Mouse (Mus musculus): ENCODE data around the gene Slc44a3. TPM values are rescaled to one million over a fixed set of nuclear protein-coding genes. Genes with fewer than 3 reads are reported as not detected.

The Slc44a3 gene
- polyA plus RNA-seq, 1 experiment from 2014 or later, result 1.3 TPM

GRCm38 (mm10) chr3:121425861-121426620, 106.2 kb downstream of the Slc44a3 start, which contains the start of gene Cnn3:
Cnn3 (plus strand) TSS chr3:121426497.
- 1% methylated on average over 61 of the region's 66 CpGs for WGBS
- DNase-seq (ENCODE audit: low spot score), result peak; percentile 98
- Histone ChIP-seq H3K9me3 (no peaks in the 10 kb centered on the region), H3K4me1 (peaks cover 42% of the 10 kb centered on the region), H3K4me3 (peak within 1 kb of the TSS; percentile 73), H3K27me3 (ENCODE audit: insufficient read depth, poor library complexity, severe bottlenecking) (no peaks in the 10 kb centered on the region), H3K36me3 (no peaks in the 10 kb centered on the region), H3K27ac (peak within 1 kb of the TSS; percentile 94)

DNA sequence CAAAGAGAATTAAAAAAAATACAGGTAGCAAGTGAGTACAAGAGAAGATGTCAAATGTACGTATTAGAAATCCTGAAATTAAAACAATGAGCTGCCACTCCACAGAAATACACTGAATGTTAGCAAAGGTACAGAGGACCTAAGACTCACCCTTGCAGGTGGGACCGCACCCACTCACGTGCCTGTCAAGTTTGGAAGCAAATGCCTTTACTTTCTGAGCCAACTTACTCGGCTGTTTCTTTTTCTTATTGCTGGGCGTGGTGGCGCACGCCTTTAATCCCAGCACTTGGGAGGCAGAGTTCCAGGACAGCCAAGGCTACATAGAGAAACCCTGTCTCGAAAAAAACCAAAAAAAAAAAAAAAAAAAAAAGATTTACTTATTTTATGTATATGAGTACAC, 109.8 kb downstream of the Slc44a3 start:
- H3K36me3 ChIP-seq, result no peaks in the 10 kb centered on the region
- no peak overlapping the region for H3K4me3 ChIP-seq
- no peak overlapping the region for H3K27ac ChIP-seq
- 84% methylated on average over 8 of the region's 8 CpGs for WGBS
- H3K4me1 ChIP-seq, result peaks cover 35% of the 10 kb centered on the region
- no peaks in the 10 kb centered on the region for H3K27me3 ChIP-seq (ENCODE audit: insufficient read depth, poor library complexity, severe bottlenecking)
- H3K9me3 ChIP-seq, result no peaks in the 10 kb centered on the region
- DNase-seq (ENCODE audit: low spot score), result no peak

GRCm38 (mm10) chr3:121418850-121419435, 113.3 kb downstream of the Slc44a3 start:
- no peaks in the 10 kb centered on the region for H3K36me3 ChIP-seq
- peak overlapping the region; percentile 48 for H3K27ac ChIP-seq
- peaks cover 22% of the 10 kb centered on the region for H3K4me1 ChIP-seq
- 74% methylated on average over 9 of the region's 9 CpGs for WGBS
- no peak overlapping the region for H3K4me3 ChIP-seq
- no peak for DNase-seq (ENCODE audit: low spot score)
- H3K27me3 ChIP-seq (ENCODE audit: insufficient read depth, poor library complexity, severe bottlenecking), result no peaks in the 10 kb centered on the region
- H3K9me3 ChIP-seq, result no peaks in the 10 kb centered on the region

DNA sequence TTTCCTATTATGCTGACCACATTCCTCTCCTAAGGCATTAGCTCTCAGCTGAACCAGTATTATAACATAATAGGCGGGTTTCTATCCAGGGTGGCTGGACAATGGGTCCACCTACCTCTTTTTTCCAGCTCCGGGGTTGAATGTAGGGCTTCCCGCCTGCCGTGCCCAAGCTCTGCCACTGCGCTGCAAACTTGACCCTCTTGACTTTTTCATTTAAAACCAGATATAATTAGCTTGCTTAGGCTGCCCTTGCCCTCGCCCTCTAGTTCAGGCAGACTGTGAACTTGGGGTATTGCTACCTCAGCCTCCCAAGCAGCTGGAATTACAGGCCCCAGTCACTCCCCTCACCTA, 114.0 kb downstream of the Slc44a3 start:
- 46% methylated on average over 6 of the region's 6 CpGs for WGBS
- no peak for DNase-seq (ENCODE audit: low spot score)

GRCm38 (mm10) chr3:121417379-121418250, 114.6 kb downstream of the Slc44a3 start:
- Histone ChIP-seq H3K4me3 (no peak overlapping the region), H3K27me3 (ENCODE audit: insufficient read depth, poor library complexity, severe bottlenecking) (no peaks in the 10 kb centered on the region), H3K4me1 (peaks cover 22% of the 10 kb centered on the region), H3K27ac (peak overlapping the region; percentile 69), H3K36me3 (no peaks in the 10 kb centered on the region), H3K9me3 (no peaks in the 10 kb centered on the region)
- WGBS, result 70% methylated on average over 14 of the region's 14 CpGs
- DNase-seq (ENCODE audit: low spot score), result no peak

More for the DNA sequence above, 114.0 kb downstream of the Slc44a3 start:
- Histone ChIP-seq H3K9me3 (no peaks in the 10 kb centered on the region), H3K27ac (peak overlapping the region; percentile 69; the same call in 1 of the 2 replicates), H3K27me3 (ENCODE audit: insufficient read depth, poor library complexity, severe bottlenecking) (no peaks in the 10 kb centered on the region), H3K4me3 (no peak overlapping the region), H3K36me3 (no peaks in the 10 kb centered on the region), H3K4me1 (peaks cover 22% of the 10 kb centered on the region)

DNA sequence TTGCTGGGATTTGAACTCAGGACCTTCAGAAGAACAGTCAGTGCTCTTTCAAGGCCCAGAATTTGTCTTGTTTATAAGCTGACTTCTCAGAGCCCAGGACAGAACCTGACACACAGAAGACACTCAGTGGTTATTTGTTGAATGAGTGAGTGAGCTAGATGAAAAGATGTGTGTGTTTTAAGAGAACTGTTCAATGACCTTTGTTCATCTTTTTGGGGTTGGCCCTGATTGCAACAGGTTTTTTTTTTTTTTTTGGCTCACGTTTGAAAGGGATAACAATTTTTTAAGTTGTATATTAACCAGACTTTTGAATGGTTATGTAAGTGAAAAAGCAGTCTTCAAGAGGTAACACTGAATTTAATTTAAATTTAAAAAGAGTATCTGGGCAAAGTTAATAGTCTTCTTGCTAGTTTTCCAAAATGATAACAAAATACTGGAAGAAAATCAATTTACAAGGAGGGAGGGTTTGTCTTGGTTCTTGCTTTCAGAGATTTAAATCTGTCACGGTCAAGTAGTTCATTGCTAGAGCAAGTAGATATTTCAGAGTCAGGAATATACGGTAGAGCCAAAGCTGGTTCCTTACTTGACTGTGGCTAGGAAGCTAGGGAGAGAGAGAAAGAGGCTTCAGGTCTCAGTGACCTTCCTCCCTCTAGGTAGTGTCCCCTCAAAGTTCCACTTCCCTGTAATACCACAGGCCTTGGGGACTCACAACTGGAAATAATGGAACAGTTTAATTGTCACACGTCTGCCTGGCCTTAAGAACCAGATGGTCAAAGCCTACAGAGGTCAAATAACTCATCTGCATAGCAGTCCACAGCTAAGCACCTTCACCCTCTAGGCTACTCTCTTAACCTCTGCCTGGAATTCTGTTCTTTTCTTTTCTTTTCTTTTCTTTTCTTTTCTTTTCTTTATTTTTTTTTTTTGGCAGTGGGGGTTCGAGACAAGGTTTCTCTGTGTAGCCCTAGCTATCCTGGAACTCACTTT, 115.7 kb downstream of the Slc44a3 start:
- Histone ChIP-seq H3K4me1 (peaks cover 22% of the 10 kb centered on the region), H3K36me3 (no peaks in the 10 kb centered on the region), H3K9me3 (no peaks in the 10 kb centered on the region), H3K4me3 (no peak overlapping the region), H3K27me3 (ENCODE audit: insufficient read depth, poor library complexity, severe bottlenecking) (no peaks in the 10 kb centered on the region), H3K27ac (no peak overlapping the region)
- 75% methylated on average over 5 of the region's 5 CpGs for WGBS
- DNase-seq (ENCODE audit: low spot score), result no peak

- DNase-seq (ENCODE audit: low spot score), result no peak
- Histone ChIP-seq H3K4me3 (no peak overlapping the region), H3K36me3 (no peaks in the 10 kb centered on the region), H3K9me3 (no peaks in the 10 kb centered on the region), H3K27me3 (ENCODE audit: insufficient read depth, poor library complexity, severe bottlenecking) (no peaks in the 10 kb centered on the region), H3K4me1 (0 out of 2 replicates have a peak, but pooled peaks cover 3% of the 10 kb centered on the region), H3K27ac (no peak overlapping the region)
- 56% methylated on average over 6 of the region's 6 CpGs for WGBS
Measured at GRCm38 (mm10) chr3:121411450-121411849, 120.8 kb downstream of the Slc44a3 start.

Other genes with a start within 250 kb of the Slc44a3 start
- gene Tmem56, start 249.3 kb downstream of the Slc44a3 start, polyA plus RNA-seq (2016; fragmentation: Nextera tagmentation; extraction: Ambion mirVana), result 3.0 and 3.5 TPM in 2 replicates
- gene Alg14, start 240.6 kb downstream of the Slc44a3 start, polyA plus RNA-seq (2016; fragmentation: Nextera tagmentation; extraction: Ambion mirVana), result 40.1 and 44.5 TPM in 2 replicates
- 493 and 655 TPM in 2 replicates for gene Cnn3, start 105.9 kb downstream of the Slc44a3 start, polyA plus RNA-seq (2016; fragmentation: Nextera tagmentation; extraction: Ambion mirVana)
- not detected in 2 replicates for gene 4930432M17Rik, start 138.4 kb upstream of the Slc44a3 start, polyA plus RNA-seq (2016; fragmentation: Nextera tagmentation; extraction: Ambion mirVana)
- 9.2 TPM in 2 replicates for gene F3, start 191.1 kb upstream of the Slc44a3 start, polyA plus RNA-seq (2016; fragmentation: Nextera tagmentation; extraction: Ambion mirVana)